Mouse (Mus musculus): ENCODE results near the gene Agr2. TPM values are rescaled to one million over a fixed set of nuclear protein-coding genes. Genes with fewer than 3 reads are reported as not detected.

Agr2 gene
- not detected in 2 replicates for polyA plus RNA-seq (2016; fragmentation: Nextera tagmentation; extraction: Ambion mirVana)

DNA sequence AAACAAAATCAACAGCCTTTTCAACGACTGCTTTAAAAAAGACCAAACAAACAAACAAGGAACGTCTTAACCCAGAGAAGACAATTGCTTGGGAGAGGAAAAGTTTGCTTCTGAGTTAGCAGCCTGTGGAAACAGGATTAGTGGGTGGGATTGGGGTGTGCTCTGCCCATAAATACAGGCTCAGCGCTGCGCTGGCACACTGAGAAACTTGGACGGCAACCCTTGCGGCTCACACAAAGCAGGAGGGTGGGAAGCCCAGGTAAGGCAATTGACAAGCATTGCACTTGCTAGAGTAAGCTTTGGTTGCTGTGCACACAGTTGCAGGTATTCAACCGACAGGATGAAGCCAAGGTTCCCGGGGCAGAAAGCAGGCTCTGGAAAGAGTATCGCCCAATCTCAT, at the start of gene Agr2:
TSS of gene Agr2 (plus strand) at position 197 of the 400 bp plus-strand sequence.
- WGBS: 75% methylated on average over 9 of the region's 9 CpGs
- Histone ChIP-seq H3K27ac (0 out of 2 replicates have a peak within 1 kb of the TSS, but pooled peaks have one; percentile 3), H3K4me3 (no peak within 1 kb of the TSS), H3K27me3 (ENCODE audit: poor library complexity, severe bottlenecking) (no peaks in the 10 kb centered on the region), H3K36me3 (replicated peaks) (no peaks in the 10 kb centered on the region), H3K9me3 (no peaks in the 10 kb centered on the region), H3K4me1 (peaks cover 10% of the 10 kb centered on the region)
- DNase-seq (ENCODE audit: extremely low spot score, low spot score): no peak

DNA sequence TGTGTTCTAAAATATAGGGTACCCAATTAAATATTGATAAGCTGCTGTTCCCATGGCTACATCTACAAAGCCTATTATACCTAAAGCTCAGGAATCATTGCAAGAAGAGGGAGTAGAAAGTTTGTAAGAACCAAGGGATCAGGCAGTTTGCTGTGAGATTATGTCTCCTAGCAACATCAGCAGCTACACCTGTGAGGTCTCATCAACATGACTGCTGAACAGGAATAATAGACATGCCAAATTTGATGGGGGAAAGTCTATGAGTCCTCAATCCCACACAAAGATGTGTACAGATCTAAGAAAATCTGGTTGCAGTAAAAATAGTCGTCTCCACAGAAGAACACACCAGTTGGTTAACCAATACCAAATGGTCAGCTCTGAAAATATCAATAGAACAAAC, 41.0 kb upstream of the Agr2 start:
- 53% methylated on average over 1 of the region's 1 CpGs for WGBS
- no peaks in the 10 kb centered on the region for H3K36me3 ChIP-seq (replicated peaks)
- no peak overlapping the region for H3K27ac ChIP-seq
- H3K27me3 ChIP-seq (ENCODE audit: poor library complexity, severe bottlenecking): no peaks in the 10 kb centered on the region
- no peak overlapping the region for H3K4me3 ChIP-seq
- H3K4me1 ChIP-seq: peaks cover 5% of the 10 kb centered on the region; the same call in 1 of the 2 replicates
- no peaks in the 10 kb centered on the region for H3K9me3 ChIP-seq
- no peak for DNase-seq (ENCODE audit: extremely low spot score, low spot score)

DNA sequence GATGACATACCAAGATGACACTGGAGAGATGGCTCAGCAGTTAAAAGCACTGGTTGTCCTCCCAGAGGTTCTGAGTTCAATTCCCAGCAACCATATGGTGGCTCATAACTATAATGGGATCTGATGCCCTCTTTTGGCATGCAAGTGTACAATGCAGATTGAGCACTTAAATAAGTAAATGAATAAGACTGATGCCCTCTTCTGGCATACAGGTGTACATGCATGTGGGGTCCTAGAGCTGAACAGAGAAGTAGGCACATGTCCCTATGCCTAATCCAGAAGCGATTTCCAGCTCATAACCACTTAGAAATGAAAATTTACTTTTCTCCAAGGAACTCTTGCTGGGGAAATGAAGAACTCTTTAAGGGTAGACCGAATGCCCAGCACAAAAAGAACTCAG, 35.5 kb upstream of the Agr2 start:
- no peaks in the 10 kb centered on the region for H3K27me3 ChIP-seq (ENCODE audit: poor library complexity, severe bottlenecking)
- 73% methylated on average over 2 of the region's 2 CpGs for WGBS
- no peak for DNase-seq (ENCODE audit: extremely low spot score, low spot score)

DNA sequence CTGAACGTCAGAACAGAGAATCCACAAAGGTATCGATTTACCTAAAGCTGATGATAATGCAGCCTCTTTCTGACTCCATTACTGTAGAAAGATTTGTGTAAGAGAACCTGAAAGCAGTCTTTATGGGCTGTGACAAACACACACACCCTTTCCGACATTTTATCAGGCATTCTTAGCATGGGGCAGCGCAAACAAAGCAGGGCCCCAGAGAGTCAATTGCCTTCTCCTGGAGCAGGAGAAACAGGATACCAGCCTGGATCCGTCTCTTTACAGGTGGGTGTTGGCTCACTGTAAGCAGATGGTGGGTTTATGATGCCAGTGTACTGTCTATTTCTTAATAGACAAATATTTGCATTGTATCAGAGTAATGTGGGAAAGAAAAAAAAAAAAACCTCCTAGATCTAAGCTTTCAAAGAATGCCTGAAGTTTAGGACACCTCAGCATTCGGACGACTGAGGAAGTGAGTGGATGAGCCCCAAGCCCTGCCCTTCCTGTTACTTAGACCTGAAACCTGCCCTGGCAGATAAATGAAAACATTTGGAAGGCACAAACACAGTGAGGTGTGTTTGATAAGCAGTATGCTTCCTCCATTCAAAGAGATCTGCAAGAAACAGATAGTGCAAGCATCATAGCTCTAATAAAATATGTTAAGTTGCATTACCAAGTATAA, 26.5 kb upstream of the Agr2 start:
- Histone ChIP-seq H3K27ac (no peak overlapping the region), H3K4me1 (no peaks in the 10 kb centered on the region), H3K36me3 (replicated peaks) (no peaks in the 10 kb centered on the region), H3K9me3 (no peaks in the 10 kb centered on the region), H3K4me3 (no peak overlapping the region), H3K27me3 (ENCODE audit: poor library complexity, severe bottlenecking) (no peaks in the 10 kb centered on the region)
- WGBS: 66% methylated on average over 7 of the region's 7 CpGs
- DNase-seq (ENCODE audit: extremely low spot score, low spot score): no peak

More for the DNA sequence above, 35.5 kb upstream of the Agr2 start:
- Histone ChIP-seq H3K36me3 (replicated peaks) (no peaks in the 10 kb centered on the region), H3K4me1 (no peaks in the 10 kb centered on the region), H3K27ac (no peak overlapping the region), H3K4me3 (no peak overlapping the region), H3K9me3 (no peaks in the 10 kb centered on the region)

DNA sequence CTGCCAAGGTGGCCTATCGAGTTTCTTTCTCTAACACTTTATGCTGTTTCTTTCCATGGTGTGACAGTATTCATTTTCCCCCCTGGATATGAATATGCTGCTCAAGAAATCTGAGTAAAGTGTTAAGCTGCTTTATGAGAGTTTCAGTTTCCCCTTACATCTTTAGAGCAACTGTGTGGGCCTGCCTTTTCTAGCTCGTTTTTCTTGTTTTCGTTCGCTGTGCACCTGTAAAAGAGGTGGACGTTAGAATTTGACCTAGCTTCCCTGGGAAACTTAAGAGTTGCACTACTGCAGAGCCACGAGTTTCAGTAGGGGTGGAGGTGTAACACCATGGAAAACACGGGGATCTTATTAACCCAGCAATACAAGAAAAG, 26.0 kb upstream of the Agr2 start:
- no peak for DNase-seq (ENCODE audit: extremely low spot score, low spot score)
- H3K4me1 ChIP-seq: no peaks in the 10 kb centered on the region
- WGBS: 81% methylated on average over 7 of the region's 7 CpGs

DNA sequence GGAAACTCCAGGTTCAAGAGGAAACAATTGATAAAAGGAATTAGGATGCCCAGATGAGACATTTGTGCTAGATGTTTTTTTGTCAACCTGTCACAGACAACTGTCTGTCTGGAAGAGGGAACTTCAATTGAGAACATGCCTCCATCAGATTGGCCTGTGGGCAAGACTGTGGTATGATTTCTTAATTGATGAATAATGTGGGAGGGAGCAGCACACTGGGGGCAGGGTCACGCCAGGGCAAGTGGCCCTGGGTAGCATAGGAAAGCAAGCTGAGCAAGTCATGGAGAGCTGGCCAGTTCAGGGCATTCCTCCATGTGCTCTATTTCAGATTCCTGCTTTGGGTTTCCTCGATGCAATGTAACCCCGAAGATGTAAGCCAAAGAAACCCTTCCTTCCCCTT, 16.8 kb upstream of the Agr2 start:
- peaks cover 8% of the 10 kb centered on the region for H3K4me1 ChIP-seq
- H3K27me3 ChIP-seq (ENCODE audit: poor library complexity, severe bottlenecking): no peaks in the 10 kb centered on the region
- H3K27ac ChIP-seq: no peak overlapping the region
- 87% methylated on average over 3 of the region's 3 CpGs for WGBS
- no peak for DNase-seq (ENCODE audit: extremely low spot score, low spot score)
- no peaks in the 10 kb centered on the region for H3K36me3 ChIP-seq (replicated peaks)
- no peak overlapping the region for H3K4me3 ChIP-seq
- no peaks in the 10 kb centered on the region for H3K9me3 ChIP-seq

More for the DNA sequence above, 26.0 kb upstream of the Agr2 start:
- H3K4me3 ChIP-seq: no peak overlapping the region
- H3K27me3 ChIP-seq (ENCODE audit: poor library complexity, severe bottlenecking): no peaks in the 10 kb centered on the region
- no peak overlapping the region for H3K27ac ChIP-seq
- H3K9me3 ChIP-seq: no peaks in the 10 kb centered on the region
- no peaks in the 10 kb centered on the region for H3K36me3 ChIP-seq (replicated peaks)

DNA sequence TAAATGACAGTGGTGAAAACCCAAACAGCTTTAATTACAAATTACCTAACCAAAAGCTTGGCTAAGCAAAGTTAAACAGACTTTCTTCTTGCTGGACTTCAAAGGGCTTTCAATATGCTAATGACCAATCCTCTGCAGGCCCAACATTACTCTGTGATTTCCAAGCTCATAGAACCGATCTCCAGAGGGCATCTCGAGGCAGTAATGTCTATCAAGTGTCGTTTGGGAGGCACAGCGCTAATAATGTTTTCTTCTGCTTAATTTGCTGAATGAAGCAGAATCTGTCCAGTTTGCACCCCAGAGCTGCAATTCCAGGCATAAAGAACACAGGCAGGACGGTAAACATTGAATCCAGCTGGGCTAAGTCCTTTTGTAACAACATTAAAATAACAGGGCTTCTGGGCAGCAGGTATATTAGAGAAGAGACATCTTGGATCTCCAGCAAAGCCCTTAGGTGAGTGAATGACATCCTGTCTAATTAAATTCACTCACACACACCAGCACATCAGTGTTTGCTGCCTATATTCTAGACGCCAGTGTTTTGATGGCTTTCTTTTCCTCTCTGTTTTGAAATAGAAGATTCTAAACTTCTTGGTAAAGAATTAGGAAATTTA, 15.0 kb upstream of the Agr2 start:
- no peak for DNase-seq (ENCODE audit: extremely low spot score, low spot score)
- Histone ChIP-seq H3K27me3 (ENCODE audit: poor library complexity, severe bottlenecking) (no peaks in the 10 kb centered on the region), H3K4me3 (no peak overlapping the region), H3K36me3 (replicated peaks) (no peaks in the 10 kb centered on the region), H3K4me1 (peaks cover 21% of the 10 kb centered on the region), H3K9me3 (no peaks in the 10 kb centered on the region), H3K27ac (no peak overlapping the region)
- WGBS: 59% methylated on average over 6 of the region's 6 CpGs

DNA sequence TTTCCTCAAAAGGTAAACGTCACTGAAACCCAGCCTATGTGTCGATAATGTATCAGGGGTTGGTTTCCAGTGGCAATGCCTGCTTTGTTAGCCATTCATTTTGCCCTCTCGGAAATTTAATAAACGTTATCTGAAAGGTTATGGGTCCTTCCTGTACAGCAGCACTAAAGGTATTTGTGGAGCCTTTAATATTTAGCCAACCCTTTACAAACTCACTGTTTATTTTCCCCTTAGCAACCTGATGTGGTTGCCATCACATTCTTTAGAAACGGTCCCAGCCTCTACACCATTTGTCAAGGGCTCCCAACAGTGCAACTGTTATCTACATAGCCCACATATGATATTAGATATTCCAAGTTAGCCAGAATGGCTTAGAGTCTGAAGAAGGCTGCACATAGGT, 13.1 kb upstream of the Agr2 start:
- no peak overlapping the region for H3K4me3 ChIP-seq
- no peak overlapping the region for H3K27ac ChIP-seq
- H3K27me3 ChIP-seq (ENCODE audit: poor library complexity, severe bottlenecking): no peaks in the 10 kb centered on the region
- no peak for DNase-seq (ENCODE audit: extremely low spot score, low spot score)
- WGBS: 87% methylated on average over 5 of the region's 5 CpGs
- H3K36me3 ChIP-seq (replicated peaks): no peaks in the 10 kb centered on the region
- H3K9me3 ChIP-seq: no peaks in the 10 kb centered on the region
- peaks cover 21% of the 10 kb centered on the region for H3K4me1 ChIP-seq

DNA sequence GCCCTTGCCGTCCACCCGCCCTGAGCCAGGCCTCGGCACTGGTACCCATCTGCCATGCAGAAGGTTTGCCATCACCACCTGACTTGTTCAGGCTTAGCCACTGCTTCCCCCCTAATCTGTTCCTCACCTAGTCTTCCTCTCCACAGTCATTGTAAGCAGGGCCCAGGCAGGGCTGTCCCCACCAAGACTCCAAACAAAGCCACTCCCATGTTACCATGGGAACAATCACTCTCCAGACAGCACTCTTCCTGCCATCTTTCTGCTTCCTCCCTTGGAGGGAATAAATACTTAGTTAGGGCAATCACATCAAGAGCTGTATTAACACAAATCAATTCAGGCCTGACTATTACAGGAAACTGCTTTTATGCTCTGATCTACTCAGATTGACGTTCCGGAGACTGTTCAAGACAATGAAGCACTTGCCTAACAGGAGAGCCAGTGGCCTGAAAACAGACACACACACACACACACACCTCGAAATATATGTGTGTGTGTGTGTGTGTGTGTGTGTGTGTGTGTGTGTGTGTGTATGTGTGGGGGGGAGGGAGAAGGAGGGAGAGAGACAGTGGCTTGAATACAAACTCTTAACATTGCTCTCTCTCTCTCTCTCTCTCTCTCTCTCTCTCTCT, 10.9 kb upstream of the Agr2 start:
- no peaks in the 10 kb centered on the region for H3K9me3 ChIP-seq
- H3K36me3 ChIP-seq (replicated peaks): no peaks in the 10 kb centered on the region
- peak; percentile 24 for DNase-seq (ENCODE audit: extremely low spot score, low spot score)
- 68% methylated on average over 6 of the region's 6 CpGs for WGBS
- H3K4me1 ChIP-seq: peaks cover 21% of the 10 kb centered on the region
- no peak overlapping the region for H3K4me3 ChIP-seq
- 0 out of 2 replicates have a peak overlapping the region, but pooled peaks have one; percentile 48 for H3K27ac ChIP-seq
- H3K27me3 ChIP-seq (ENCODE audit: poor library complexity, severe bottlenecking): no peaks in the 10 kb centered on the region

DNA sequence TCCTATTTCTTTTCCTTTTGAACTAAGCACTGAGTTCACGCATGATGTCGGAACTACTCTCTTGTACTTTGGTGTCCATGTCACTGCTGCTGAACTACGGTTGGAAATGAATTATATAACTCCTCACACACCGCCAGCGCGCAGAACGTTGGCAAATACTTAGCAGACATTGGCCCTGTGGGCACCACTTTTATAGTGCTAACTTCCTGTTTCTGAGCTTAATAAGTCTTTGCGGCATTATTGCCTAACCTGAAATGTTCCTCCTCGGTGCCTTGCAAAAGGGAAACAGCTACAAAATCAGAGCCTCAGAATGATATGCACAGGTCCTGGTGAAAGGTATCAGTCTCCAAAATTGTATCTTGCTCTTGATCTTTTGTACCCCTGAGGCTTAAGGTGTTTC, 9.2 kb upstream of the Agr2 start:
- Histone ChIP-seq H3K36me3 (replicated peaks) (no peaks in the 10 kb centered on the region), H3K27ac (no peak overlapping the region), H3K4me1 (peaks cover 13% of the 10 kb centered on the region), H3K9me3 (no peaks in the 10 kb centered on the region), H3K27me3 (ENCODE audit: poor library complexity, severe bottlenecking) (no peaks in the 10 kb centered on the region), H3K4me3 (no peak overlapping the region)
- WGBS: 96% methylated on average over 9 of the region's 9 CpGs
- no peak for DNase-seq (ENCODE audit: extremely low spot score, low spot score)

DNA sequence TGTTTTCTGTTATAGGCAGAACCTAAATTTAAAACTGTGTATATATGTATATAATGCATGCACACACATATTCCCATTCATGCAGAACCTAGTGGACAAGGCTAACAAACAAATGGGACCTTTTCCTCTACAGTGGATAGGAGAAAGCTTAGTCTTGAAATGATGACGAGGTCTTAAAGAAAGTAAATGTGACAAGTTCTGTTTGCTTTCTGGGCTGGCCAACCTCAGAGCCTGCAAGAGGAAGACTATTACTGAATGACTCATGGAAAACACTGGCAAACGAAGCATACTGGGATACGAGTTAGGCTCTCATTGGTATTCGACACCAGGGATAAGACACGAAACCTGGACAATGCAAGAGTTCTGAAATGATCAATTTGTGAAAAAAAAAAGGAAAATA, 8.0 kb upstream of the Agr2 start:
- H3K27me3 ChIP-seq (ENCODE audit: poor library complexity, severe bottlenecking): no peaks in the 10 kb centered on the region
- no peak overlapping the region for H3K4me3 ChIP-seq
- H3K27ac ChIP-seq: no peak overlapping the region
- WGBS: 93% methylated on average over 5 of the region's 5 CpGs
- no peak for DNase-seq (ENCODE audit: extremely low spot score, low spot score)
- H3K9me3 ChIP-seq: no peaks in the 10 kb centered on the region
- H3K4me1 ChIP-seq: peaks cover 13% of the 10 kb centered on the region
- H3K36me3 ChIP-seq (replicated peaks): no peaks in the 10 kb centered on the region

DNA sequence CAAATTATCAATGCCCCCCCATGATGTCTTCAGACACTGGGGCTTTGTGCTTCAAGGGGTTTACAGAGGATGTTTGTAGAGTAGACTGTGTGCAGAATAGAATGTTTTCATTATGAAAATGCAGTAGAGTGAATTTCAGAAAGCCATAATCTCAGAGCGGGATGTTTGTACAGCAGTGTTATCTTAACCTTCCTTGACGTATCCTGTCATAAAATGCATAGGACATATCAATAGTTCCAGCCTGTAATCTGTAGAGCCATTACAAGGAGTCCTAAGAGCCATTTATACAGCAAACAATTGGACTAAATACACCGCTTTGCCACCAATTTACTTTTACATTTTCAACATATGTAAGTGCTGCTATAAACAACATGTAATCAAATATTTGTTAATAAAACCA, 876 bp downstream of the Agr2 start:
- H3K9me3 ChIP-seq: no peaks in the 10 kb centered on the region
- no peak for DNase-seq (ENCODE audit: extremely low spot score, low spot score)
- H3K27me3 ChIP-seq (ENCODE audit: poor library complexity, severe bottlenecking): no peaks in the 10 kb centered on the region
- no peaks in the 10 kb centered on the region for H3K36me3 ChIP-seq (replicated peaks)
- H3K4me3 ChIP-seq: no peak overlapping the region
- 0 out of 2 replicates have a peak overlapping the region, but pooled peaks have one; percentile 3 for H3K27ac ChIP-seq
- H3K4me1 ChIP-seq: peaks cover 10% of the 10 kb centered on the region
- 92% methylated on average over 3 of the region's 3 CpGs for WGBS

DNA sequence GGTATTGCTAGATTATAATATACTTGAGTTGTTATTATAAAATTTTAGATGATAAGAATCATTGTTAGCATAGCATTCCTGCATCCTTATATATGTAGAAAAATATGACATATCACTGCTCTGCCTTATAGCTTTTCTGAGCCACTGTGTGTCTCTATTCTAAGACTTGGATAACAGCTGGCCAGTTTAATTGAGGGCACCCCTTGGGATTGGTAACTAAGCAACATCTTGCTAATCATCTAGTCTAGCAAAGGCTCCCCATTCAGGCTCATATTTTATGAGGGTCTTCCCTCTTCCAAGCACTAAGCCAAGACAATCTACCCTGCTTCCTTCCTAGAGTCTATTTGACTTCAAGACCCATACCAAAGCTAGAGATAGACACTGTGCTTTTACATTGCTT, 1.4 kb downstream of the Agr2 start:
- Histone ChIP-seq H3K4me3 (no peak overlapping the region), H3K27ac (no peak overlapping the region), H3K4me1 (peaks cover 10% of the 10 kb centered on the region), H3K36me3 (replicated peaks) (no peaks in the 10 kb centered on the region), H3K9me3 (no peaks in the 10 kb centered on the region), H3K27me3 (ENCODE audit: poor library complexity, severe bottlenecking) (no peaks in the 10 kb centered on the region)
- DNase-seq (ENCODE audit: extremely low spot score, low spot score): no peak
